15 mouse cellular contexts compared by ENCODE assay signal in genomic region chr9:69364117-69364516, GRCm38 (mm10). TPM values are rescaled to one million over a fixed set of nuclear protein-coding genes. Genes with fewer than 3 reads are reported as not detected.
DNase-seq lines count a peak whose midpoint lies in the region; ATAC-seq lines count a peak whose summit lies in the region.
"Had no signal": no experiment of that assay in that cellular context is flagged by ENCODE, and none has a peak within 500 bp of the region (broad histone marks: within the 10 kb centered on the region; RNA-seq: fewer than 3 reads in every experiment).

No protein-coding gene starts in this region.

- peaks cover 4% of the 10 kb centered on the region; the same call in 1 of the 2 replicates for H3K4me1 ChIP-seq in hindbrain, embryonic 10.5 days (replicated peaks)
- H3K4me1 ChIP-seq in hindbrain, embryonic 14.5 days (replicated peaks; ENCODE audit: control insufficient read depth, insufficient read depth, low read length): 0 out of 2 replicates have a peak, but pooled peaks cover 2% of the 10 kb centered on the region
- H3K4me1 ChIP-seq in midbrain, embryonic 16.5 days (ENCODE audit: control insufficient read depth, insufficient read depth, low read length): peaks cover under 1% of the 10 kb centered on the region; the same call in 1 of the 2 replicates
- no peaks in the 10 kb centered on the region for H3K4me1 ChIP-seq in midbrain, embryonic 11.5 days (ENCODE audit: control insufficient read depth, insufficient read depth, low read length)
- H3K4me1 ChIP-seq in embryonic facial prominence, embryonic 10.5 days: peaks cover 15% of the 10 kb centered on the region
- H3K4me1 ChIP-seq: intestine, embryonic 15.5 days; liver, embryonic 13.5 days had no signal

- H3K9ac ChIP-seq in hindbrain, embryonic 14.5 days: no peak overlapping the region
- H3K9ac ChIP-seq in midbrain, embryonic 16.5 days (ENCODE audit: low read depth, low read length): no peak overlapping the region
- no peak overlapping the region for H3K9ac ChIP-seq in midbrain, embryonic 11.5 days (ENCODE audit: low read length)
- H3K9ac ChIP-seq: intestine, embryonic 15.5 days; liver, embryonic 13.5 days had no signal

- no peaks in the 10 kb centered on the region for H3K9me3 ChIP-seq in hindbrain, embryonic 10.5 days
- H3K9me3 ChIP-seq in hindbrain, embryonic 14.5 days (ENCODE audit: control insufficient read depth, low read length): no peaks in the 10 kb centered on the region
- no peaks in the 10 kb centered on the region for H3K9me3 ChIP-seq in midbrain, embryonic 16.5 days (replicated peaks; ENCODE audit: control insufficient read depth, low read length, poor library complexity, severe bottlenecking)
- H3K9me3 ChIP-seq in midbrain, embryonic 11.5 days (ENCODE audit: control insufficient read depth, low read length): no peaks in the 10 kb centered on the region
- no peaks in the 10 kb centered on the region for H3K9me3 ChIP-seq in embryonic facial prominence, embryonic 10.5 days
- H3K9me3 ChIP-seq: intestine, embryonic 15.5 days; liver, embryonic 13.5 days had no signal

- WGBS in hindbrain, embryonic 10.5 days: 54% methylated on average over 16 of the region's 16 CpGs
- 57% methylated on average over 16 of the region's 16 CpGs for WGBS in hindbrain, embryonic 14.5 days
- 56% methylated on average over 16 of the region's 16 CpGs for WGBS in midbrain, embryonic 16.5 days
- 55% methylated on average over 16 of the region's 16 CpGs for WGBS in midbrain, embryonic 11.5 days
- WGBS in embryonic facial prominence, embryonic 10.5 days: 46% methylated on average over 16 of the region's 16 CpGs

- ATAC-seq in hindbrain, embryonic 14.5 days (ENCODE audit: low FRiP score): no peak
- ATAC-seq in midbrain, embryonic 16.5 days: no peak
- no peak for ATAC-seq in midbrain, embryonic 11.5 days (ENCODE audit: low FRiP score)
- 0 out of 2 replicates have a peak, but pooled peaks have one; percentile 18 for ATAC-seq in megakaryocyte-erythroid progenitor cell, adult 5-6 weeks (replicated peaks; ENCODE audit: low FRiP score, low TSS enrichment, poor library complexity, severe bottlenecking)
- ATAC-seq: activated CD4-positive, CD25-positive, alpha-beta regulatory T cell, adult 4 months; intestine, embryonic 15.5 days had no signal

- no peak overlapping the region for H3K27ac ChIP-seq in hindbrain, embryonic 10.5 days
- no peak overlapping the region for H3K27ac ChIP-seq in hindbrain, embryonic 14.5 days
- H3K27ac ChIP-seq in midbrain, embryonic 16.5 days (ENCODE audit: low read length): no peak overlapping the region
- H3K27ac ChIP-seq in midbrain, embryonic 11.5 days (ENCODE audit: low read depth, low read length): no peak overlapping the region
- no peak overlapping the region for H3K27ac ChIP-seq in embryonic facial prominence, embryonic 10.5 days (replicated peaks)
- H3K27ac ChIP-seq: intestine, embryonic 15.5 days; kidney, postnatal 0 days; liver, embryonic 13.5 days had no signal

- peak overlapping the region; percentile 0; the same call in 1 of the 2 replicates for H3K4me3 ChIP-seq in hindbrain, embryonic 10.5 days
- no peak overlapping the region for H3K4me3 ChIP-seq in hindbrain, embryonic 14.5 days (replicated peaks; ENCODE audit: low read length)
- no peak overlapping the region for H3K4me3 ChIP-seq in midbrain, embryonic 16.5 days (ENCODE audit: low read depth, low read length)
- H3K4me3 ChIP-seq in midbrain, embryonic 11.5 days (ENCODE audit: low read depth, low read length): no peak overlapping the region
- peak overlapping the region; percentile 14; the same call in 1 of the 2 replicates for H3K4me3 ChIP-seq in embryonic facial prominence, embryonic 10.5 days
- H3K4me3 ChIP-seq: intestine, embryonic 15.5 days; liver, embryonic 13.5 days had no signal

- no peaks in the 10 kb centered on the region for H3K27me3 ChIP-seq in hindbrain, embryonic 10.5 days (ENCODE audit: insufficient read depth, poor library complexity, severe bottlenecking)
- no peaks in the 10 kb centered on the region for H3K27me3 ChIP-seq in hindbrain, embryonic 14.5 days (ENCODE audit: control insufficient read depth, insufficient read depth, low read length)
- H3K27me3 ChIP-seq in midbrain, embryonic 16.5 days (ENCODE audit: control insufficient read depth, insufficient read depth, low read depth, low read length): no peaks in the 10 kb centered on the region
- H3K27me3 ChIP-seq in midbrain, embryonic 11.5 days (ENCODE audit: control insufficient read depth, insufficient read depth, low read length): no peaks in the 10 kb centered on the region
- no peaks in the 10 kb centered on the region for H3K27me3 ChIP-seq in embryonic facial prominence, embryonic 10.5 days (replicated peaks; ENCODE audit: low read depth, poor library complexity, severe bottlenecking)
- H3K27me3 ChIP-seq: intestine, embryonic 15.5 days; liver, embryonic 13.5 days had no signal

- H3K36me3 ChIP-seq in hindbrain, embryonic 10.5 days: no peaks in the 10 kb centered on the region
- no peaks in the 10 kb centered on the region for H3K36me3 ChIP-seq in hindbrain, embryonic 14.5 days (replicated peaks; ENCODE audit: control insufficient read depth, insufficient read depth)
- H3K36me3 ChIP-seq in midbrain, embryonic 16.5 days (ENCODE audit: control insufficient read depth, insufficient read depth, low read length): no peaks in the 10 kb centered on the region
- no peaks in the 10 kb centered on the region for H3K36me3 ChIP-seq in midbrain, embryonic 11.5 days (ENCODE audit: control insufficient read depth, insufficient read depth, low read length)
- peaks cover 9% of the 10 kb centered on the region; the same call in 1 of the 2 replicates for H3K36me3 ChIP-seq in embryonic facial prominence, embryonic 10.5 days (replicated peaks)
- H3K36me3 ChIP-seq: intestine, embryonic 15.5 days; liver, embryonic 13.5 days had no signal

- H3K4me2 ChIP-seq in hindbrain, embryonic 14.5 days (replicated peaks): no peak overlapping the region
- H3K4me2 ChIP-seq in midbrain, embryonic 16.5 days (ENCODE audit: low read length): peak overlapping the region; percentile 21; the same call in 1 of the 2 replicates
- H3K4me2 ChIP-seq in midbrain, embryonic 11.5 days: no peak overlapping the region
- H3K4me2 ChIP-seq: intestine, embryonic 15.5 days; liver, embryonic 13.5 days had no signal

- no peak for DNase-seq in hindbrain, embryonic 10.5 days (ENCODE audit: low spot score)
- no peak for DNase-seq in hindbrain, embryonic 14.5 days (ENCODE audit: low spot score)
- no peak for DNase-seq in midbrain, embryonic 11.5 days (ENCODE audit: low spot score, missing footprints)
- DNase-seq in embryonic facial prominence, embryonic 10.5 days (ENCODE audit: low spot score): peak; percentile 31
- no peak for DNase-seq in spleen, postnatal 10 days (ENCODE audit: low spot score in 2 of 2)
- DNase-seq in kidney, adult 8-10 months: no peak
- DNase-seq: adrenal gland, postnatal 36 days; cerebellum, postnatal 25 days; heart, postnatal 10 days; liver, embryonic 13.5 days had no signal

RNA-seq across cellular contexts. Expression of gene Ice2, which starts 33.6 kb away (rescaled TPM):
- 15.9 and 20.1 TPM in 2 replicates for polyA plus RNA-seq in hindbrain, embryonic 10.5 days (2016; fragmentation: Nextera tagmentation; extraction: Ambion mirVana)
- polyA plus RNA-seq in hindbrain, embryonic 14.5 days (2014; fragmentation: Nextera tagmentation; extraction: Ambion mirVana): 10.4 and 12.5 TPM in 2 replicates
- polyA plus RNA-seq in midbrain, embryonic 16.5 days (2015; fragmentation: Nextera tagmentation; extraction: Ambion mirVana): 9.8 and 11.7 TPM in 2 replicates
- polyA plus RNA-seq in midbrain, embryonic 11.5 days (2014; fragmentation: Nextera tagmentation; extraction: Ambion mirVana): 20.9 and 23.8 TPM in 2 replicates
- 22.5 and 23.0 TPM in 2 replicates for polyA plus RNA-seq in embryonic facial prominence, embryonic 10.5 days (2016; fragmentation: Nextera tagmentation; extraction: Ambion mirVana)
- total RNA-seq in megakaryocyte-erythroid progenitor cell, adult 5-6 weeks (2014; fragmentation: Nextera tagmentation): 35.4 and 39.1 TPM in 2 replicates
- total RNA-seq in megakaryocyte-erythroid progenitor cell, adult 5-6 weeks (2017): 27.5 and 31.1 TPM in 2 replicates

Comparison
In these comparisons a context has a peak if more than half of its experiments do, and no peak if none do; other contexts are left out.
1. H3K4me3 ChIP-seq: peak in hindbrain, embryonic 10.5 days (single experiment) and embryonic facial prominence, embryonic 10.5 days (single experiment); none in hindbrain, embryonic 14.5 days (single experiment), midbrain, embryonic 16.5 days (single experiment) and midbrain, embryonic 11.5 days (single experiment).